Mouse (Mus musculus): ENCODE data around the gene Efcab7.
A peak's percentile ranks its signal among the peaks of the same experiment; 100 is the strongest.

The Efcab7 gene

GRCm38 (mm10) chr4:99829094-99830073, at the start of gene Efcab7:
Efcab7 (plus strand) TSS chr4:99829198.
- peak; percentile 79 for DNase-seq

- no peak for DNase-seq
Measured at GRCm38 (mm10) chr4:99792365-99792764, 36.6 kb upstream of the Efcab7 start.

DNA sequence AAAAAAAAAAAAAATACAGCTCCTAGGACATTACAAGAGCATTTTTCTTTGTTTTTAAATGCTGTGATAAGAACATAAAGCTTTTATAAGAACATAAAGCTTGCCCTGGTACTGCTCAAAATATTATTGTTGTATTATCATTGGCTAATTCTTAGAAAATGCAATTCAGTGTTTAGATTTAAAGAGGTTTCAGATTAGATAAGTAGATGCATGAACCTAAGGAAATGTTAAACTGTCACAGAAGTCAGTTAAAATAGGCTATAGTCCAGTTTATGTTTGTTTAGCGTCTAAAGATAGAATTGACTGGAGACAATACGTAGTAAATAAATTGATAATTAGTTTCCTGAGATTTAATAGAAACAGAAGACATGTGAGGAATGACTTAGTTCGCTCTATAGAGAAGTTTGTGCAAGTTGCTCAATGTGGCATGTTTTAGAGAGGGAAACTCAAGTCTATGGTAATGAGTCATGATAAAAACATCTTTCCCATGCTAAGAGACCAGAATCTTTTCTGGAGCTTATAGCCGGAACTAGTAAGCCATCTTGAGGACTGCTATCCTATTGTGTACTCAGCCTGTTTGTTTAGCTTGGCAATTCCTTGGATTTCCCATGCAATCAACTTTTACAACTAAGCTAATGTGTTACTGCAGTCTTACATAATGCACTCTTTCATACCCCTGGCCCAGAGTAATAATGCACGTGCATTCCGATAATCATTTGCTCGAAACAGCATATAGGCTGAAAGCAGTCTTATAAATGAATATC, 12.1 kb upstream of the Efcab7 start:
- DNase-seq = no peak

GRCm38 (mm10) chr4:99828337-99828736, 661 bp upstream of the Efcab7 start:
- no peak for DNase-seq

- DNase-seq = no peak
Measured at GRCm38 (mm10) chr4:99828739-99829093, 282 bp upstream of the Efcab7 start.

DNA sequence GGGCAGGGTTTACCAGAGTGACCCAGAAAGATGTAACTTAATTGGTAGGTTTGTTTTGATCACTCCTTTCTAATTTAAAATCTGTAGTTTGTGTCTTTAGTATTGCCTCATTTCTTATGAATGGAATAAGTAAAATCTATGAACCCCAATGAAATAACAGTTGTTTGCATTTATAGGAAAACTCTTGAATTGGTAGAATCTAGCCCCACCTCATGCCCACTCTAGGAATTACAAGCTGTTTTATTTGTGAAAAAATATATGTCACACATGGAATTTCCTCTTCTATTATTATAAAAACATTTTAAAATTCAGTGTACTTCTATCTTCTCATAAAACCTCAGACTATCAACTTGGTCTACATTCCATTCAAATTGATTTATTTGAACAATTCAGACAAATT, 52.9 kb downstream of the Efcab7 start:
- DNase-seq = no peak

DNA sequence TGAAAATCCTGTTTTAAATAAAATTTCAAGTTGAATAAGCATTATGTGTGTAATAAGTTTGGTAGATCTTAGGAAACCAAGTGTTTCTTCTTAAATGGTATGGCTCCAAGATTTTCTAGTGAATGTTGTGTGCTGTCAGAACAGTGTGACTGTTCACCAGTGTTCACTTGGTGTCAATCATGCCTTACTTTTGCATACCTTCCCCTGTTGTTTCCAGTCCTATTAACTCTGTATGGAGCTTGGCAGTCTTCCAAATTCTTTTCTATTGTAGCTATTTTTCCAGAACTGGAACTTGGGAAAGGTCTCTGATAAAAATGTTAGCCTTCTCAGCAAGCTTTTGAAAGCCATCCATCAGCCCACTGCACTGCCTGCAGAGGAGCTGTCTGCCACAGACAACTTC, 53.4 kb downstream of the Efcab7 start:
- no peak for DNase-seq

DNA sequence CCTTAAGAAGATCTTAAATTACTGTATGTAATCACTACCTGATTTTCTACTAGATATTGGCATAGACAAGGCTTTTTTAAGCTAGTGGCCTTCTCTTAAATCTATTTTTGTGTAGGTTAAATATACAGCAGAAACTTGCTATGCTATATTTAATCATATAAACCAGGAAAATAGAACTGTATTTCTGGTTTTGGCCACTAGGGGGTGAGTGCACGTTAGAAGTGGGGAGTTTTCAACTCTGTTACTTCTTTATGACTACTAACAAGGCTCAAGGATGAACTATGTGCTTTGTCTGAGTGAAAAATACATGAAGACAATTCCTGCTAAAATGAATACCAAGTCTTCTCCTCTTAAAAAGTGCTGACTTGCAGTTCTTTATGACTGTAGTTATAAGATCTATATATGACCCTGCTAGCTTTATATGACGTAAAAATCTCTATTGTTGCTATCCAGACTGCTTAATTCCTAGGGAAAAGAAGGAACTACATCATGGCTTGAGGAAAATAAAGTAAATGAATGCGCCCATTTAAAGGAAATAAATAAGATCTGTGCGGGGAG, 85.0 kb downstream of the Efcab7 start:
- no peak for DNase-seq

DNA sequence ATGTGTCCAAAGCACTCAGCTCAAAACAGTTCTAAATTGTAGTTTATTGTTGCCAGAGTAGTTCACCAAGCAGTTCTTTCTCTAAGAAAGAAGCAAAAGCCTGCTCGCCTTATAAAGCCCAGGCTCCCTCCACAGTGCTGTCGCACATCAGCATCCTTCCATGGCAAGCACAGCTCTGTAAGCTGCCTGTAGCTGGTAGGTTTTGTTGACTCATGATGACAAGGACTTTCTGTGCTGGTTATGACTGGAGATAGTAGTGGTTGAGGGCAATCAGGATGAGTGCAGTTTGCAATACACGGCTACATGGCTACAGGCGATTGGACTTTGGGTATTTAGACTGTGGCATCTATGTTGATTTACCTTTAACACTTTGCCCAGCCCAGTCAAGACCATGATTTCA, 97.4 kb downstream of the Efcab7 start:
- DNase-seq = no peak

GRCm38 (mm10) chr4:99928521-99928920, 99.5 kb downstream of the Efcab7 start:
- no peak for DNase-seq

- DNase-seq = peak; percentile 86
Measured at GRCm38 (mm10) chr4:99929149-99929612, 100.2 kb downstream of the Efcab7 start, which contains the start of gene Pgm1. Pgm1 (plus strand) TSS chr4:99929414.

GRCm38 (mm10) chr4:99929613-99930517, 100.9 kb downstream of the Efcab7 start, which contains the start of gene Itgb3bp:
Itgb3bp (minus strand) TSS chr4:99929813.
- DNase-seq = peak; percentile 77

DNA sequence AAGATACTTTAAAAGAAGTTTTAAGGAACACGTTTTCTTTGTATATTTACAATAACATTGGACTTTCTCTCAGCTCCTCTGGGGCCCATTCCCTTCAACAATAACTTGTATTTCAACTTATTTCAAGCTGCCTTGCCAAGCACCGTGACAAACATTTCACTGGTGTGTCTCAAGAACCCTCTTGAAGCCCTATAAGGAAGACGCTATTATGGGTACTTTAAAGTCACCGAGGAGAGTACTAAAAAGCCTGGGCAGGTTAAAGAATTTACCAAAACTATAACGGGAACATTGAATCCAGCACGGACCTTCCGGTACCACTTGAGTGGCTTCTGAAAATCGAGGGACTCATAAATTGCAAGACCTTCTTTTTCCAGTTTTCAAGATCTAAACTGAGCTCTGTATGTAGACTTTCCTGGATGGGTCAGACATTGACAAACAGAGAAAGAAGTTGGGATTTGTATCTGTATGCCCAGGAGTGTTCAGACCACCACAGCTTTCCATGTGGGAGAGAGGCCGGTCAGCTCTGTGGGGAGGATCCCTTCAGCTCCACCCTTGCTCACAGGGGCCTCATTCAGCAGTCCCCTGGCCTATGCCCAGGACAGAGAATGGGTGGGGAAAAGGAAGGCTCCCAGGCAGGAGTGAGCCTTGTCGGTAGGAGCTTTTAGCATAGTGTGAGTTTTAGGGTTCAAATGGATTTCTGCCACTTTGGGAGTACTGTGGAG, 101.7 kb downstream of the Efcab7 start:
- DNase-seq = no peak

DNA sequence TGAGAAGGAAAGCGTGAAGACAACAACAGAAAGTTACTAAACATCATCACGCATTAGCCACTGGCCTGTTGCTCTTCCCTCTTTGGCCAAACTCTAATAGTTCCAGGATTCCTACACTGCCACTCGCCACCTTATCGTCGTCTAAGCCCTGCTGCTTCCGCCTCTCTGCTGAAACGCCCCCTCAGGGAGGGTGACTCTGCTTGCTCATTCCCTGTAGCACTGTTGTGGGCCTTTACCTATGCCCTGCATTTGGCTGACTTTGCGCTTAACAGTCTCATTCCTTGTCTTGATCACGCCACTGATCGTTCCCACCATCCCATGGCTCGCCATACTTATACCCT, 102.2 kb downstream of the Efcab7 start:
- no peak for DNase-seq

DNA sequence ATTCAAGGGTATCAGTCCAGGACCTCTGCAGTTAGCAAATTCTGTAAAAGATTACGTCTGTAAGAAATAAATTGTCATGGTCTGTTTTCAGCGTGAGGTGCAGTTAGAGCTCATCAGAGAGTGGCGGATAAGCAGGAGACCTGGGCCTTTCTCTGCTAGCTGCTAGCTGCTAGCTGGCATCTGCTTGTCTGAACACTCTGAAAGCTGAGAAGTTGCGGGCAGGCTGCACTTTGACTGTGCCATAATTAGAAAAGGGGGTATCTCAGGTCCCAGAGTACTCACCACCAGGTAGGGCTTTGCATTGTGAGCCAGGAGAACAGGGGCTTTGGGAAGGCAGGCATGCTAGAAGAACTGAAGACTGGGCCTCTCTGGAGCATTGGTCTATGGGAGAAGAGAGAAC, 102.8 kb downstream of the Efcab7 start:
- DNase-seq = no peak

DNA sequence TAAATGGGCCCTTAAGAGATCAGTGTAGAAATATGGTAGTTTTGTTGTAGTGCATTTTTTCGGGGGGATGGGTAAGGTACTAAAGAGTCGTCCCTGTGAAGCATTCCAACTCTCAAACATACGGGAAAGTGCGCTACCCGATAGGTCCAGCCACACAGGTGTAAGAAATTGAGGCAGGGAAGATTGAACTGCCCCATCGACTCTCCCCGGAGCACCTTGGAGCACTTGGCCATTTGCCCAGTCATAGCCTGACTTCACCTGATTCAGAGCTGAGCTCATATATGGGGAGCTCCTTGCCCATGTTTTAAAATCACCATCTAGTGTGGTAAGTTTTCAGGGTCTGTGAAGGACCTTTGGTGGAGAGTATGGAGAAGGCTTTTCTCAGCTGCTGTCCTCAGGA, 105.9 kb downstream of the Efcab7 start:
- DNase-seq = no peak

DNA sequence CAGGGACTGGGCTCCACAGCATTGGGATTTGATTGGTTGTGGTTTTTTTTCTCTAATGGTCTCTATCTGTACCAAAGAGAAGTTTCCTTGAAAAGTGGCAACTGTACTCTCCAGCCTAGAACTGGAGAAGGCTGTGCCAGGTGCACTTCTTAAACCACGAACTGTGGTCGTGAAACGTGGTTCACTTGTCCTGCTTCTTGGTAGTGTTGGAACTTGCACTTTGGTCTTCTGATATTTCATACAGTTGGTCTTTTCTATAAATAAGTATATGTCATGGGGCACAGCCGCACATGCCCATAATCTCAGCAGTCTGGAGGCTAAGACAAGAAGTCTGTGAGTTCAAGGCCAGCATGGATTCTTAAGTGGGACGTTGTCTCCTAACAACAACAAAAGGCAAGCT, 107.3 kb downstream of the Efcab7 start:
- no peak for DNase-seq

DNA sequence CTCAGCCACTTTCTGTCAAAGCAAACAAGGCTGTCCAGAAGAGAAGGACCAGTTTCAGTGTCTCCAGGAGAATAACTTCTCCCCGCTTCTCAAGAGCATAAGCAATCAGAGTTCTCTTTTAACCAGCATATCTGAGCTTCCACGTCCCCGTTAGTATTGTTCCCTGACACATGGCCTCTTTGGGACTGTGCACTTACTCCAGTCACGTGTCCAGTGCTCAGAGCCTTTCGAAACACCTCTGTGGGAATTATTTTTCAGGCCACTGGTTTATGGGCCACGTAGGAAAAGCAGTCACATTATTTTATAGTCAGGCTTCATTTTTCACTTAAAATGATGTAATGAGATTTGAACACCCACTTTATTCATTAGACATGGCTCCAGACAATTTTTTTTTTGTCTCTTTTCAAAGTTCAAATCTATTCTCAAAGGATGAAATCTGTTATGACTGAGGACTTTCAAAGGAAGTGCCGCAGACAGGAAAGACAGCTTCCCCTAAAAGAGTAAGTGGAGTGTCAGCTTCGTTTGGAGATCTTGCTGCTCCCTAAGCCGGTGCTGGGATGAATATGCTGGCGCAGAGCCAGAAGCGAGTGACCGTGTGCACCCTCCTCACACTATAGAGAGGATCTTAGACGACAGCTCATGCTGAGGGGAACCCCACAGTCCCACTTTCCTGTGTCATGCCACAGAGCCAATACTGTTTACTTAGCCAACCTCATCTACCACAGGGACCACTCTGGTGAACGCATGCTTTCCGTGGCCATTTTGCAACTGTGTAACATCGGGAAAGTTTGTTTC, 110.9 kb downstream of the Efcab7 start:
- no peak for DNase-seq

- DNase-seq = no peak
Measured at GRCm38 (mm10) chr4:99941655-99942414, 112.8 kb downstream of the Efcab7 start.

- no peak for DNase-seq
Measured at GRCm38 (mm10) chr4:99944606-99945005, 115.6 kb downstream of the Efcab7 start.
